Mouse (Mus musculus) G1E (cell line): ENCODE results near the gene Bahd1.

Source experiments
- CTCF ChIP-seq: IDR thresholded peaks from 2 replicates; pipeline ENCODE4 v1.5.1; 2012; ENCODE audit warnings: low read depth, low read length, inconsistent platforms, mixed read lengths
- GATA1 ChIP-seq: IDR thresholded peaks from 2 replicates; pipeline ENCODE4 v1.6.1; 2012; ENCODE audit warnings: borderline replicate concordance, low read length, inconsistent platforms, mixed read lengths
- POLR2AphosphoS5 ChIP-seq: IDR thresholded peaks from 2 replicates; pipeline ENCODE4 v1.6.1; 2012; ENCODE audit warnings: low read depth, low read length, inconsistent platforms; ENCODE audit not compliant: insufficient replicate concordance
- TAL1 ChIP-seq: conservative IDR thresholded peaks from 2 replicates; pipeline ENCODE4 v1.6.1; 2012; ENCODE audit warnings: low read depth, low read length, inconsistent platforms, mixed read lengths

- TF ChIP-seq CTCF: no peak
- no peak for TF ChIP-seq TAL1
- TF ChIP-seq GATA1: no peak
- TF ChIP-seq POLR2AphosphoS5: no peak
Measured at GRCm38 (mm10) chr2:118899306-118899705, 871 bp upstream of the Bahd1 start.
